Mouse (Mus musculus): ENCODE results near the gene Rubcn. TPM values are rescaled to one million over a fixed set of nuclear protein-coding genes. Genes with fewer than 3 reads are reported as not detected.

The Rubcn gene
- polyA plus RNA-seq, 1 experiment from 2014 or later: 27.0 TPM

GRCm38 (mm10) chr16:32815160-32815605, 62.4 kb downstream of the Rubcn start:
- peak overlapping the region; percentile 36 for H3K9ac ChIP-seq
- peak overlapping the region; percentile 44 for H3K4me3 ChIP-seq
- peak overlapping the region; percentile 82 for H3K27ac ChIP-seq
- peaks cover 20% of the 10 kb centered on the region for H3K4me1 ChIP-seq (replicated peaks)
- no peaks in the 10 kb centered on the region for H3K27me3 ChIP-seq
- 9% methylated on average over 6 of the region's 6 CpGs for WGBS
- no peaks in the 10 kb centered on the region for H3K9me3 ChIP-seq (replicated peaks)
- H3K4me2 ChIP-seq: peak overlapping the region; percentile 66
- no peaks in the 10 kb centered on the region for H3K36me3 ChIP-seq
- ATAC-seq (replicated peaks; ENCODE audit: insufficient number of reproducible peaks, insufficient read depth, low FRiP score, low read depth): peak; percentile 72

GRCm38 (mm10) chr16:32814539-32814938, 63.0 kb downstream of the Rubcn start:
- ATAC-seq (replicated peaks; ENCODE audit: insufficient number of reproducible peaks, insufficient read depth, low FRiP score, low read depth): peak; percentile 33; the same call in 1 of the 2 replicates
- Histone ChIP-seq H3K4me1 (replicated peaks) (peaks cover 20% of the 10 kb centered on the region), H3K4me3 (peak overlapping the region; percentile 44), H3K27ac (peak overlapping the region; percentile 82), H3K27me3 (no peaks in the 10 kb centered on the region), H3K9ac (peak overlapping the region; percentile 36), H3K36me3 (no peaks in the 10 kb centered on the region), H3K9me3 (replicated peaks) (no peaks in the 10 kb centered on the region), H3K4me2 (peak overlapping the region; percentile 66)
- WGBS: 14% methylated on average over 14 of the region's 14 CpGs

DNA sequence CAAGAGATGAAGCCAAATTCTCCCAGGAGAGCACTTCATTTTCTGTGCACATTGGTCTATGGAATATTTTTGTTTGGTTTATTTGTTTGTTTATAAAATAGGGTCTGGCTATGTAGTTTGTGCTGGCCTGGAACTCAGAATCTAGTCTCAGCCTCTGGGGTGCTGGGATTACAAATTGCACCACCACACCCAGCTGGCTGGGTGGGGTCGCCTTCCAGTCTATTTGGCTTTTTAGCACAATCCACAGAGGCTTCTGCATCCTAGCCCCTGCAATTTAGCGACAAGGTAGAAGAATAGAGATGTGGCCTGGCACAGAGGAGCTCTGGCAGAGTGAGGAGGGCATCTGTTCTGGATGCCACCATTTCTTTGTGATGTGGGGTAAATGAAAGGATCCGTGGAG, 63.8 kb downstream of the Rubcn start:
- Histone ChIP-seq H3K9ac (no peak overlapping the region), H3K36me3 (no peaks in the 10 kb centered on the region), H3K4me3 (no peak overlapping the region), H3K4me1 (replicated peaks) (peaks cover 20% of the 10 kb centered on the region), H3K9me3 (replicated peaks) (no peaks in the 10 kb centered on the region), H3K27me3 (no peaks in the 10 kb centered on the region), H3K27ac (no peak overlapping the region), H3K4me2 (no peak overlapping the region)
- WGBS: 72% methylated on average over 3 of the region's 3 CpGs
- ATAC-seq (replicated peaks; ENCODE audit: insufficient number of reproducible peaks, insufficient read depth, low FRiP score, low read depth): no peak

- no peak overlapping the region for H3K9ac ChIP-seq
- H3K27me3 ChIP-seq: no peaks in the 10 kb centered on the region
- no peak for ATAC-seq (replicated peaks; ENCODE audit: insufficient number of reproducible peaks, insufficient read depth, low FRiP score, low read depth)
- no peak overlapping the region for H3K27ac ChIP-seq
- H3K4me3 ChIP-seq: no peak overlapping the region
- H3K4me1 ChIP-seq (replicated peaks): peaks cover 20% of the 10 kb centered on the region
- peak overlapping the region; percentile 43 for H3K4me2 ChIP-seq
- 53% methylated on average over 9 of the region's 9 CpGs for whole genome bisulfite sequencing
- no peaks in the 10 kb centered on the region for H3K9me3 ChIP-seq (replicated peaks)
- H3K36me3 ChIP-seq: no peaks in the 10 kb centered on the region
These were observed 64.2 kb downstream of the Rubcn start for GRCm38 (mm10) chr16:32813362-32813761.

DNA sequence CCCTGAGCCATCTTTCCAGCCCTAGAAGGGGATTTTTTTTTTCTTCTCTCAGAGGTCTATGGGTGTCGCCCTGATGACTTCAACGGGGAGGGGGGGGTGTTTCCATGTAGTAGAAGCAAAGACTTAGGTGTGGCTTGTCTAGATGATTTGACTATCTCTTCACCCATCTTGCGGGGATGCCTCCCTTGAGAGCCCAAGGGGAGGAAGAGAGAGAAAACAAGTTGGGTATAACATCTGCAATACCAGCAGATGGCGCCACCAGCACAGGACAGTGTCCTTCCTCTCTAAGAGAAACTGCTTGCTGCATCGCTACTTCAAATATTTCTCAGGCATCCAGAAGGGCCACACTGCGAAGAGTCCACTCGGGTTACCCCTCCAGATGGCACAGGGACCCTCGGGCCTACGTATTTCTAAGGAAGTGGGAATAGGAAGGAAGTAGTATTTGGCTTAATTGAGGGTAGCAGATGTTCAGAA, 64.6 kb downstream of the Rubcn start:
- no peak overlapping the region for H3K4me3 ChIP-seq
- no peak overlapping the region for H3K9ac ChIP-seq
- ATAC-seq (replicated peaks; ENCODE audit: insufficient number of reproducible peaks, insufficient read depth, low FRiP score, low read depth): 0 out of 2 replicates have a peak, but pooled peaks have one; percentile 32
- peaks cover 20% of the 10 kb centered on the region for H3K4me1 ChIP-seq (replicated peaks)
- H3K36me3 ChIP-seq: no peaks in the 10 kb centered on the region
- no peaks in the 10 kb centered on the region for H3K9me3 ChIP-seq (replicated peaks)
- WGBS: under 1% methylated on average over 9 of the region's 9 CpGs
- no peak overlapping the region for H3K27ac ChIP-seq
- H3K27me3 ChIP-seq: no peaks in the 10 kb centered on the region
- H3K4me2 ChIP-seq: peak overlapping the region; percentile 43

DNA sequence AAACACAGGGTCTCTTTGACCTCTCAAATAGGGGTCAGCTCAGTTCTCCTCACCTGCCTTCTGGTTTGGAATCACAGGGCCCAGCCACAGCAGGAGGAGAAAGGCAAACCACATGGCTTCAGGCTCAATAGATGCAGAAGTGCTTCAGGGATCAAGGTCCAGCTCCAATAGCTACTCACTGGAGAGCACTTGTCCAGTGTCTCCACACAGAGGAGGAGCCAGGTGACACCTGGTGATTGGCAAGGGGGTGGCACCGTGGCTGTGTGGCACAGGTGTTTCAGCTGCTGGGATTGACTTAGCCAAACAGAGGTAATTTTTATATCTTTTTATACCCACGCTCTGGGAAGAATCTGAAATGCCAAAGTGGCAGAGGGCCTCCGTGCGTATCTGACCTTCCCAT, 67.2 kb downstream of the Rubcn start, which contains the start of gene Smbd1:
Gene Smbd1 (minus strand): TSS at position 157 of the 400 bp plus-strand sequence.
- no peaks in the 10 kb centered on the region for H3K27me3 ChIP-seq
- H3K9ac ChIP-seq: no peak within 1 kb of the TSS
- peaks cover 21% of the 10 kb centered on the region for H3K4me1 ChIP-seq (replicated peaks)
- no peaks in the 10 kb centered on the region for H3K36me3 ChIP-seq
- 83% methylated on average over 4 of the region's 4 CpGs for WGBS
- H3K4me2 ChIP-seq: no peak within 1 kb of the TSS
- H3K27ac ChIP-seq: no peak within 1 kb of the TSS
- no peak within 1 kb of the TSS for H3K4me3 ChIP-seq
- ATAC-seq (replicated peaks; ENCODE audit: insufficient number of reproducible peaks, insufficient read depth, low FRiP score, low read depth): no peak
- H3K9me3 ChIP-seq (replicated peaks): no peaks in the 10 kb centered on the region

DNA sequence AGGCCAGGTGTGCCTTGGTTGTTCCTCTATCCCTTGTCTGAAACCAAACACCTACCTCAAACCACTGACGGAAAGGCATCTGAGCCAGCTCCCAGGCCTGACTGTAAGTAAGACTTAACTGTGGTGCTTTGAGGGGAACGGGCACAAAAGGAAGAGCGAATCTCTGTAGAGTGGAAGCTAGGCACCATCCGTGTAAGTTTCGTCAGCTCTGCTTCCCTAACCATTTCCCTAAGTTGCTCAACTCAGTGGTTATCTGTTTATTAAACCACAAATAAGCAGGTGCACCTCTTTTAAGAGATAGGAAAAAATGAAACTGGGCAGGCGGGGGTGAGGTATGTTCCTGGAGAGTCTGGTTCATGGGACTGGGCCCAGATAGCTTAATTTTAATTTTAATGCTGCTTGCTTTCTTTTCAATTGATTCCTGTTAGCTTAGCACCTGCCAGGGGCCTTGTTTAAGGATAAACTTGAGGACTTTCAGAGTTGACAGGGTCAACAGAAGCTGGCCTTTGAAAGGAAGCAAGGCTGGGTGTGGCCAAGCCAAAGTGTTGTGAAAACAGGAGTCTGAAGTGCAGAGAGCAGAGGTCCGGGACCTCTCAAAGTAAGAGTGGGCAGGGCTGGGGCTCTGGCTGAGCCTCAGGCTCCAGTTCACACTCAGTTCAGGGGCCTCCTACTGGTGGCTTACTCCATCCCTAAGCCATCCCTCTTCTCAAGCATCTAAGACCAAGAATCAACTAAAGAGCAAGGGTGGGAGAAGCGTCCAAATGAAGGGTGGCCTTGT, 70.0 kb downstream of the Rubcn start:
- 65% methylated on average over 8 of the region's 8 CpGs for WGBS

GRCm38 (mm10) chr16:32805151-32805550, 72.4 kb downstream of the Rubcn start:
- 63% methylated on average over 7 of the region's 7 CpGs for WGBS
- Histone ChIP-seq H3K36me3 (no peaks in the 10 kb centered on the region), H3K27ac (no peak overlapping the region), H3K9ac (no peak overlapping the region), H3K9me3 (replicated peaks) (no peaks in the 10 kb centered on the region), H3K27me3 (no peaks in the 10 kb centered on the region), H3K4me1 (replicated peaks) (peaks cover 28% of the 10 kb centered on the region), H3K4me3 (no peak overlapping the region), H3K4me2 (no peak overlapping the region)
- no peak for ATAC-seq (replicated peaks; ENCODE audit: insufficient number of reproducible peaks, insufficient read depth, low FRiP score, low read depth)

More for the DNA sequence above, 70.0 kb downstream of the Rubcn start:
- Histone ChIP-seq H3K9ac (no peak overlapping the region), H3K4me3 (no peak overlapping the region), H3K4me2 (no peak overlapping the region), H3K36me3 (no peaks in the 10 kb centered on the region), H3K27ac (no peak overlapping the region), H3K4me1 (replicated peaks) (peaks cover 19% of the 10 kb centered on the region), H3K9me3 (replicated peaks) (no peaks in the 10 kb centered on the region), H3K27me3 (no peaks in the 10 kb centered on the region)
- no peak for ATAC-seq (replicated peaks; ENCODE audit: insufficient number of reproducible peaks, insufficient read depth, low FRiP score, low read depth)

GRCm38 (mm10) chr16:32803901-32804300, 73.7 kb downstream of the Rubcn start:
- Histone ChIP-seq H3K9me3 (replicated peaks) (no peaks in the 10 kb centered on the region), H3K9ac (no peak overlapping the region), H3K27me3 (no peaks in the 10 kb centered on the region), H3K27ac (no peak overlapping the region), H3K4me3 (no peak overlapping the region), H3K4me1 (replicated peaks) (peaks cover 28% of the 10 kb centered on the region), H3K36me3 (no peaks in the 10 kb centered on the region), H3K4me2 (no peak overlapping the region)
- 41% methylated on average over 5 of the region's 5 CpGs for WGBS
- no peak for ATAC-seq (replicated peaks; ENCODE audit: insufficient number of reproducible peaks, insufficient read depth, low FRiP score, low read depth)

DNA sequence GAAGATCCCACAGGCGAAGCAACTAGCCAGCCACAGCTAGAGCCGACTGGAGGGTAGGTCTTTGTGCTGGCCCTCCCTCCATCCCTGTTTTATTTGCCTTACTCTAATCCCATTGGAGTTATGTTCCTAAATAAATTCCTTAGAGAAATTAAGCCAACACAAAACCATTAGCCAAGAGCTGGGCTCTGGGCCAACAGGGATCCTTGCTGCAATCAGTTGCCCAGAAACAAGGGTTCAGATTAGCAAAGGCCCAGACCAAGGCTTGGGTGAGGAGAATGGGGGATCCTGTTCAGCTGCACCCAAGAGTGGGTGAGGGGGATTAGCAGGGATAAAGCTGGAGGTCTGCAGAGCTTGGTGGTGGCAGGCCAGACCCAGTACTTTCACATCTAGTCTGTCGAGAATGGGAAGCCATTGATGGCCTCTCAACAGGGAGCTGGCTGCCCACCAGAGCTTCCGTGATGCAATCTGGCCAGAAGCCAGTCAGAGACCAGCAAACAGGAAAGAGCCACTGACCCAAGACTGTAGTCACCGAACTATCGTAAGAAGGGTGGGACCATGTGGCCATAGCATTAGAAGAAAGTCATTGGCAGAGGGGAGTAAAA, 74.2 kb downstream of the Rubcn start:
- Histone ChIP-seq H3K4me2 (0 out of 2 replicates have a peak overlapping the region, but pooled peaks have one; percentile 13), H3K9me3 (replicated peaks) (no peaks in the 10 kb centered on the region), H3K27ac (peak overlapping the region; percentile 50), H3K36me3 (no peaks in the 10 kb centered on the region), H3K27me3 (no peaks in the 10 kb centered on the region), H3K9ac (no peak overlapping the region), H3K4me1 (replicated peaks) (peaks cover 34% of the 10 kb centered on the region), H3K4me3 (no peak overlapping the region)
- 0 out of 2 replicates have a peak, but pooled peaks have one; percentile 29 for ATAC-seq (replicated peaks; ENCODE audit: insufficient number of reproducible peaks, insufficient read depth, low FRiP score, low read depth)
- WGBS: 31% methylated on average over 6 of the region's 6 CpGs

DNA sequence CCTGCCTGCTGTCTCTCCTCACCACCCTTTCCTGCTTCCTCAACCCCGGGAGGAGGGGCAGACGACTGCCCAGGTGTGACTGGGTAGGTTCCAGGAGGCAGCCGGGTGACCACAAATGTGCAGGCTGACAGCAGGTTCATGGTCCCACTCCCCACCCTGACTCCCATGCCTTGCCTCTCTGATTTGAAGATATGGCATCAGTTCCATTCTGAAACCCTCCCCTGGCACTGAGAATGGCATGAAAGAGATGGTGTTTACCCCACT, 80.2 kb downstream of the Rubcn start, which contains the start of gene Muc20:
Gene Muc20 (minus strand): TSS at position 10 of the 264 bp plus-strand sequence.
- Histone ChIP-seq H3K4me3 (no peak within 1 kb of the TSS), H3K4me2 (no peak within 1 kb of the TSS), H3K36me3 (no peaks in the 10 kb centered on the region), H3K4me1 (replicated peaks) (peaks cover 19% of the 10 kb centered on the region), H3K9me3 (replicated peaks) (no peaks in the 10 kb centered on the region), H3K27ac (no peak within 1 kb of the TSS), H3K9ac (no peak within 1 kb of the TSS), H3K27me3 (no peaks in the 10 kb centered on the region)
- no peak for ATAC-seq (replicated peaks; ENCODE audit: insufficient number of reproducible peaks, insufficient read depth, low FRiP score, low read depth)
- WGBS: 67% methylated on average over 3 of the region's 3 CpGs

All from heart, embryonic 15.5 days (tissue).